Mouse (Mus musculus) lung, embryonic 15.5 days (tissue): ENCODE measurements around the gene Cyp2d26. TPM values are rescaled to one million over a fixed set of nuclear protein-coding genes. Genes with fewer than 3 reads are reported as not detected.

Experiments
- ATAC-seq: fragments of 200-750 bp; cut with Nextera tagmentation; 2 replicates; pipeline ENCODE4 v1.8.0; 2017; ENCODE audit warnings: moderate number of reproducible peaks, borderline replicate concordance; ENCODE audit not compliant: low FRiP score, low TSS enrichment; ENCODE audit errors: extremely low read depth
- H3K27ac ChIP-seq: fragments of 300-500 bp; sonication (generic); 2 replicates; pipeline ENCODE4 v1.5.1; 2015; ENCODE audit warnings: moderate library complexity, mild to moderate bottlenecking, inconsistent platforms
- H3K27me3 ChIP-seq: fragments of 300-500 bp; sonication (generic); 2 replicates; pipeline ENCODE4 v1.6.1; 2015; ENCODE audit warnings: inconsistent platforms
- H3K36me3 ChIP-seq: fragments of 300-500 bp; sonication (generic); 2 replicates; pipeline ENCODE4 v1.6.1; 2015; ENCODE audit warnings: inconsistent platforms
- H3K4me1 ChIP-seq: fragments of 300-500 bp; sonication (generic); 2 replicates; pipeline ENCODE4 v1.6.1; 2015; ENCODE audit warnings: inconsistent platforms
- H3K4me2 ChIP-seq: fragments of 300-500 bp; sonication (generic); 2 replicates; pipeline ENCODE4 v1.6.1; 2015; ENCODE audit warnings: inconsistent platforms, mild to moderate bottlenecking, moderate library complexity
- H3K4me3 ChIP-seq: fragments of 300-500 bp; sonication (generic); 2 replicates; pipeline ENCODE4 v1.5.1; 2015; ENCODE audit warnings: mild to moderate bottlenecking, inconsistent platforms
- H3K9ac ChIP-seq: fragments of 300-500 bp; sonication (generic); 2 replicates; pipeline ENCODE4 v1.6.1; 2015; ENCODE audit warnings: inconsistent platforms
- H3K9me3 ChIP-seq: fragments of 300-500 bp; sonication (generic); 2 replicates; pipeline ENCODE4 v1.6.1; 2016; ENCODE audit warnings: inconsistent platforms
- WGBS: fragments of 180-500 bp; shearing (Covaris S2); methylation state at CpG from one replicate; pipeline ENCODE4 v1.1.7; 2015; 5-methylcytosine and 5-hydroxymethylcytosine counted together
- microRNA-seq: library from miRNA; unstranded; fragments of <30 nt; microRNA quantifications from one replicate; pipeline ENCODE4, GENCODE M21; 2016
- polyA plus RNA-seq: library from polyadenylated mRNA; unstranded; fragments of >200 nt; fragmentation: Nextera tagmentation; extraction: Ambion mirVana; gene quantifications from 2 replicates; pipeline ENCODE4 v1.2.1, GENCODE M21; 2015

Cyp2d26 gene
- polyA plus RNA-seq, 1 experiment from 2014 or later: 0.22 TPM

- WGBS: 39% methylated on average over 1 of the region's 1 CpGs
- no peak for ATAC-seq
- H3K9ac ChIP-seq: no peak overlapping the region
Measured at GRCm38 (mm10) chr15:82747516-82747915, 46.6 kb downstream of the Cyp2d26 start.

More at GRCm38 (mm10) chr15:82747516-82747915, 46.6 kb downstream of the Cyp2d26 start:
- Histone ChIP-seq H3K4me2 (no peak overlapping the region), H3K4me3 (no peak overlapping the region), H3K27ac (no peak overlapping the region), H3K9me3 (no peaks in the 10 kb centered on the region), H3K4me1 (no peaks in the 10 kb centered on the region), H3K27me3 (no peaks in the 10 kb centered on the region), H3K36me3 (no peaks in the 10 kb centered on the region)

Small RNA genes within 50 kb of the gene (microRNA-seq; reads per million reads assigned to microRNA genes)
- gene Gm27618: not detected

Other genes starting within 250 kb of the Cyp2d26 start
- not detected in 2 replicates for gene Cyp2d12, start 239.2 kb downstream of the Cyp2d26 start, polyA plus RNA-seq
- gene Cyp2d34, start 173.3 kb downstream of the Cyp2d26 start, polyA plus RNA-seq: not detected in 2 replicates
- not detected in 2 replicates for gene Cyp2d40, start 30.1 kb downstream of the Cyp2d26 start, polyA plus RNA-seq
- gene Tcf20, start 193.6 kb upstream of the Cyp2d26 start, polyA plus RNA-seq: 7.2 TPM in 2 replicates
- 3.5 and 3.8 TPM in 2 replicates for gene Nfam1, start 239.0 kb upstream of the Cyp2d26 start, polyA plus RNA-seq